Mouse (Mus musculus) gastrocnemius, postnatal 25 days (tissue): ENCODE data around the gene Dld. TPM values are rescaled to one million over a fixed set of nuclear protein-coding genes. Genes with fewer than 3 reads are reported as not detected.

ENCODE experiments used
- DNase-seq: peaks from one replicate; pipeline ENCODE4 v3.0.0; 2022
- total RNA-seq, 2 experiments: library from RNA; stranded (reverse); gene quantifications; 1 replicate in 1 of 2; 2 replicates in 1 of 2; pipeline ENCODE4 v1.2.3; 2021

Gene Dld
- total RNA-seq, 2 experiments from 2014 or later: 207 to 215 TPM

DNA sequence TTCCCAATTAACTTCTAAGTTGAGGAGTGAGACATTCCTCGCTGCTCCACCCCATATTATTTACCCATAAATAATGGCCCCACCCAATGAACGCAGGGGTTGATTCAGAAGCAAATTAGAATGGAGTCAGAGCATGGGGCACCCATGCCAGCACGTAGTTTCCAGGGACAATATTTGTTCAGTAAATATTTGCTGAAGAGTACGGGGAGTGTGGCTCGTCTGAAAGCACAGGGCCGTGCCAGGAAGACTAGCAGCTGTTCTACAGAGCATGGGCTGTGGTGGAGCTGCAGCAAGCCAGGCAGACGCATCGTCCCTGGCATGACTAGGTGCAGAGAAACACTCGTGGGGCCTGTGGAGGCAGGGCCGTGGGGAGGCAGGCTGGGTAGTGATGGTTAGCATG is 56.7 kb downstream of the Dld start:
- DNase-seq: no peak

DNA sequence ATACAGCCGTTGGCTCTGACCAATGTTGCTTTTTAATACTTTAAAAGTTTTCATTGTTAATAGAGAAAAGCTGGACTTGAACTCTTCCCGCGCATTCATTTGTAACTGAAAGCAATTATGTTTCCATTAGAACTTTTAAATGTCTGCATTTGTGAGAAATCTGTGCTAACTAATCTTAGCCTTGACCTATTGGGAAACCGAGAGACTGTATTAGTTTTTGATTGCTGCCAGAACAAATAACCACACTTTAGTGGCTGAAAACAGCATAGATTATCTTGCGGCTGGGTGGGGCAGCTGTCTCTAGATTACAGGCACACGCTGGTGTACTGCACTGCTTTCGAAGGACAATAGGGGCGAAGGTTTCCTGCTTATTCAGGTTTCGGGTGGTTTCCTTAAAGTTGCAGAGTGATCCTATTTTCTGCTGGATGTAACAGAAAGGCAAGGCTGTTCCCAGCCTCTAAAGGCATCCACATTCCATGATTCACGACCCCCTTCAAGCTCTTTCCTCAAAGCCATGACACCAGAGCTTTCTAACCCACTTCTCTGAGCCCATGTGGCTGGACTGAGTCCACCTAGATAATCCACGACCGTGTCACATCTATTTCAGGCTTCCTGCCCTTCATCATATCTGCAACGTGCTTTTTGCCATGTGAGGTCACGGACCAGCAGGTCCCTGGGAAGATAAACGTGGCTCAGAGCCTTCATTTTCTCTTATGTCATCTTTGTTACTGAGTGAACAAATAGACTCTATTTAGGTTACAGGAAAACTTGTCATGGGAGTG is 57.7 kb downstream of the Dld start:
- no peak for DNase-seq

DNA sequence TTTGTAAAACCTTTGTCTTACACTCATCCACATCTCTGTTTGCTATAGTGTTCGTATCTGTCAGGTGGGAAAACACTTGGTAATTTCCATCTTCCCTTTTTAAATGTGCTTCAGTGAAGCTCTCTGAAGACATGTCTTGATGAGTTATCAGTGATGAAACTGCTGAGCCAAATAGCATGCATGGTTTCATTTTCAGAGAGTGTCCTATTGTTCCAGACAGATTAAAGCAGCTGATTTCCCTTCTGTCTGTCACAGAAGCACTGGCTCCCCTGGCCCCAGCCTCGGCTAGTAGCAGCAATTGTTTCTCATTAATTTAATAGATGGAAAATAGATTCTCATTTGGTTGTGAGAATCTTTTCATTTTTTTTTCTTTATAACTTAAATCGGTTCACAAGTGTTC is 60.3 kb downstream of the Dld start:
- no peak for DNase-seq

DNA sequence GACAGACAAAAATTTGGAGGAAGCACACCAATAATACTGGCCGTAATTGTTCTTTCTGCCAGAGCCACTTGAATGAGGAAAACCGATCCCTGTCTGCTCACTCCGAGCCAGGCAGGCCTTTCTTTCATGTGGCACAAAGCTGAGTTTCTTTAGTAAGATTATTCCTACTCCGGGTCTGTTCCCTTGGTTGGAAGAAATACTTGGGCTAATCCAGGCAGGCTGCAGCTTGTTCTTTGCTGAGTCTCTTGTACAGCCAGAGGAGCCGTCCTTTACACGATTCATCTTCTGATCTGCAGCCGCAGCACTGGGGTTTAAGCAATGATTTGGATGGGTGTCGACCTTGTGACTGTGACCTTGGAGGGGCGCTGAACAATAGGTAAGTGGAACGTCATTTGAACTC is 62.2 kb downstream of the Dld start:
- no peak for DNase-seq

DNA sequence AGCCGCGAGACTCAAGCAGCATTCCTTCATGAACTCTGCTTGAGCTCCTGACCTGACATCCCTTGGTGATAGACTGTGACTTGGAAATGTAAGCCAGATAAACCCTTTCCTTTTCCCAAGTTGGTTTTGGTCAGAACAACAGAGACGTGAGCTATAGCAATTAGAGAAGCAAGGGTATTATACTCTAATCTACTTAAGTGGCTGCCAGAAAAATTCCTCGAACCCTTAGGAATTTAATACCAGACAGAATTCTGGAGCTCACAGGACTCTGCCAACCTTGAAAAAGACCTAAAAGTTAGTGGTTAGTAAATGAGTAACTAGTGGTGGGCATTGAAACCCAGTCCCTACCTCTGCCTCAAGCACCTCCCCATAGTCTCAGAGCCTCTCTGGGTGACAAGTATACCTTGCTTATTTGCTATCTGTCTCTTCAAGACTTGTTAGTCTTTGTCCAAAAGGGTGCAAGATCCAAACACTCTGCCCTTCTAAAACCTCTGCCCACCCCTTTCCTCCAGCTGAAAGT is 67.6 kb downstream of the Dld start:
- DNase-seq: no peak

DNA sequence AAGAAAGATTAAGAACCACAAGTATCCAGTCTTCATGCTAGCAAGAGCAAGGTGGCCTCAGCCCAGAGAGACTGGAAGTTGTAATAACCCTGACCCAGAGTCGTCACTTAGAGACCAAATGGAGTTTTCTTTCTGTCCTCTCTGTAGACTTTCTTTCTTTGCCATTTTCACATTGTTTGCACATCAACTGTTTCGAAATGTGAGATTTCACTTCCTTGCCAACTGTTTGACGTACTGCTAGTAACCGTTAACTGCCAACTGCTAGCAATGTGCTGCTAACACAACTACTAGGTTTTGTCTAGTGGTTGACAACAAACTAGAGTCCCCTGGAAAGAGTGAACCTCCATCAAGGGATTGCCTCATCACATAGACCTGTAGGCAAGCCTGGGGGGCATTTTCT is 68.1 kb downstream of the Dld start:
- no peak for DNase-seq

DNA sequence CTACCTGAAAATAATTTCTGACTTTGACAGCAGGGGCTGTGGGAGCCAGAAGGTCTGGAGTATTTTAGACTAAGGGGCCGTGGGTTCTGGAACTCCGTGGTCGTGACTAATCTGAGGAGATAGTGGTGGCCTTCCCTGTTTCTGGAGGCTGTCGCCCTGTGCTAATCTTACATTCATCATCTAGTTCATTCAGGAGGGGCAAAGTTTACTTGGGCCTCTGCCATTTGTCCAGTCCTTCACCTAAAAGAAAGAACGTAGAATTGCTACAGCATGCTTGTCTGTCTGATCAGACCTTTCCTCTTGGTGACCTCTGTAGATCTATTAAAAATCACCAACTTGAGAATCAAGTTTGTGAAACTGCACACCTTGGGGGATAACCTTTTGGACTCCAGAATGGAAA is 69.0 kb downstream of the Dld start:
- no peak for DNase-seq

Other genes with a start within 250 kb of the Dld start
- not detected for gene Gm6993, start 110.7 kb downstream of the Dld start, total RNA-seq
- gene Lamb1, start 86.2 kb downstream of the Dld start, total RNA-seq: 10 to 100 TPM; 31.7 to 32.2 TPM
- gene Slc26a3, start 39.4 kb upstream of the Dld start, total RNA-seq: not detected
- gene Cbll1, start 148.2 kb upstream of the Dld start, total RNA-seq: 1 to 10 TPM; 8.0 to 9.4 TPM
- not detected for gene Slc26a4, start 208.5 kb upstream of the Dld start, total RNA-seq